Mouse (Mus musculus): Measurements from ENCODE around the gene Rhox9. TPM values are rescaled to one million over a fixed set of nuclear protein-coding genes. Genes with fewer than 3 reads are reported as not detected.

Rhox9 gene
- 0.50 TPM in 1 of 2 replicates, not detected in the other for polyA plus RNA-seq (2012; rRNA removed)

GRCm38 (mm10) chrX:37901670-37902069 is at the start of gene Rhox9:
Rhox9 (minus strand) TSS chrX:37901770.

GRCm38 (mm10) chrX:37897132-37897531 is 4.4 kb downstream of the Rhox9 start, which contains the start of gene Rhox7b:
Rhox7b (minus strand) TSS chrX:37897232.

DNA sequence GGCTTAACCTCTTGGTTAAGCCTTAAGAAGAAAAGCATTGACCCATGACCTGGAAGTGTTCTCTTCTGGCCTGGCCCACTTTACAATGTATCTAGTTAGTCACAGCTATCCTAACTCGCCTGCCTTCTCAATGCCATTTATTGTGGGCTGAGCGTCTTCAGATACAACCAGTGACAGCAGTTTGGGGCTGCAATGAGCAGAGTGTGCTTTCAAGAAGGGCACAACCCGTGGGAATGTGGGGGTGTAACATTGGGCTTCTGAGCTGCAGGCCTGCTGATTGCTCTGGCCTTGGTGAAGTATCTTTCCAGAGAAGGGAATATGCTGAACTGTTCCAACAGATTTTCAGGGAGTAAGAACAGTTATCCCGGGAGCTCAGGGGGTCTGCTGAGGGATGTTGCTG is 22.7 kb downstream of the Rhox9 start, which contains the start of gene Rhox8:
Rhox8 (minus strand) TSS at position 101 of the 400 bp plus-strand sequence.

Other genes with a start within 250 kb of the Rhox9 start
- not detected in 2 replicates for gene Rhox3h, start 233.0 kb downstream of the Rhox9 start, polyA plus RNA-seq (2012; rRNA removed)
- not detected in 2 replicates for gene Rhox2h, start 228.5 kb downstream of the Rhox9 start, polyA plus RNA-seq (2012; rRNA removed)
- 2.4 and 3.0 TPM in 2 replicates for gene Rhox5, start 96.9 kb downstream of the Rhox9 start, polyA plus RNA-seq (2012; rRNA removed)
- gene Rhox6, start 74.9 kb downstream of the Rhox9 start, polyA plus RNA-seq (2012; rRNA removed) = 0.06 and 0.41 TPM in 2 replicates
- gene Rhox7a, start 70.1 kb downstream of the Rhox9 start, polyA plus RNA-seq (2012; rRNA removed) = not detected in 2 replicates
- gene Rhox8, start 22.8 kb downstream of the Rhox9 start, polyA plus RNA-seq (2012; rRNA removed) = not detected in 2 replicates
- gene Rhox7b, start 4.5 kb downstream of the Rhox9 start, polyA plus RNA-seq (2012; rRNA removed) = not detected in 2 replicates
- not detected in 2 replicates for gene Btg1-ps1, start 117.0 kb upstream of the Rhox9 start, polyA plus RNA-seq (2012; rRNA removed)
- not detected in 2 replicates for gene Btg1-ps2, start 141.3 kb upstream of the Rhox9 start, polyA plus RNA-seq (2012; rRNA removed)
- gene Rhox10, start 164.7 kb upstream of the Rhox9 start, polyA plus RNA-seq (2012; rRNA removed) = not detected in 2 replicates
- not detected in 2 replicates for gene Rhox11, start 183.4 kb upstream of the Rhox9 start, polyA plus RNA-seq (2012; rRNA removed)
- not detected in 2 replicates for gene Rhox12, start 209.1 kb upstream of the Rhox9 start, polyA plus RNA-seq (2012; rRNA removed)
- not detected in 2 replicates for gene Rhox13, start 219.4 kb upstream of the Rhox9 start, polyA plus RNA-seq (2012; rRNA removed)